Mouse (Mus musculus): ENCODE results near the gene Kcnn4. TPM values are rescaled to one million over a fixed set of nuclear protein-coding genes. Genes with fewer than 3 reads are reported as not detected.

Kcnn4 gene
- total and polyA plus RNA-seq, 3 experiments: 188 to 256 TPM; not detected in 1

- peak; percentile 77 for DNase-seq (ENCODE audit: low read depth, low spot score)
- 0 out of 2 replicates have a peak, but pooled peaks have one; percentile 10 for TF ChIP-seq ETS1 (IDR thresholded peaks at IDR 0.05; ENCODE audit: low read depth, low read length)
- TF ChIP-seq BHLHE40 (IDR thresholded peaks at IDR 0.05; ENCODE audit: borderline replicate concordance, low read depth, low read length): peak; percentile 37; the same call in 1 of the 2 replicates
- TF ChIP-seq TAL1 (IDR thresholded peaks at IDR 0.05; ENCODE audit: low read length): no peak
- TF ChIP-seq SMC3 (IDR thresholded peaks at IDR 0.05; ENCODE audit: low read depth, low read length): peak; percentile 36
- TF ChIP-seq JUND (IDR thresholded peaks at IDR 0.05; ENCODE audit: low read depth, low read length): peak; percentile 100
- peak; percentile 29 for TF ChIP-seq RAD21 (IDR thresholded peaks at IDR 0.05; ENCODE audit: low read depth, low read length)
- TF ChIP-seq CTCF (IDR thresholded peaks at IDR 0.05 in 2 of 3, conservative IDR thresholded peaks at IDR 0.05 in 1 of 3; ENCODE audit: control insufficient read depth in 1 of 3, insufficient read depth in 1 of 3, low read depth in 2 of 3, low read length in 3 of 3, poor library complexity in 1 of 3, severe bottlenecking in 1 of 3): peak; percentile 56 to 81 (median 71); a peak in 5 of 6 replicates
- TF ChIP-seq MYC (IDR thresholded peaks at IDR 0.05; ENCODE audit: low read depth, low read length): no peak
- no peak for TF ChIP-seq TBP (IDR thresholded peaks at IDR 0.05; ENCODE audit: low read depth, low read length)
- Histone ChIP-seq H3K9ac (ENCODE audit: control insufficient read depth, low read depth, low read length, poor library complexity, severe bottlenecking) (peak overlapping the region; percentile 27), H3K27me3 (ENCODE audit: control insufficient read depth in 1 of 2, insufficient read depth in 2 of 2, low read length in 2 of 2) (no peaks in the 10 kb centered on the region), H3K4me1 (ENCODE audit: control insufficient read depth in 1 of 2, insufficient read depth in 2 of 2, low read length in 2 of 2) (peaks cover 5 to 36% of the 10 kb centered on the region in 2 experiments; a peak in 3 of 4 replicates), H3K36me3 (ENCODE audit: control insufficient read depth in 1 of 2, insufficient read depth in 2 of 2, low read length in 2 of 2) (peaks cover 0 to 2% of the 10 kb centered on the region in 2 experiments; a peak in 2 of 4 replicates), H3K4me3 (ENCODE audit: control insufficient read depth in 1 of 2, insufficient read depth in 1 of 2, low read depth in 2 of 2, low read length in 2 of 2) (peak overlapping the region in 1 of 2 experiments; percentile 34; a peak in 2 of 4 replicates), H3K9me3 (replicated peaks; ENCODE audit: insufficient read depth, low read length) (no peaks in the 10 kb centered on the region), H3K79me2 (ENCODE audit: control insufficient read depth, insufficient read depth, low read length, poor library complexity) (no peaks in the 10 kb centered on the region), H3K27ac (ENCODE audit: control insufficient read depth, low read depth, low read length) (no peak overlapping the region)
Observed at GRCm38 (mm10) chr7:24363228-24363627, 6.8 kb upstream of the Kcnn4 start.

DNA sequence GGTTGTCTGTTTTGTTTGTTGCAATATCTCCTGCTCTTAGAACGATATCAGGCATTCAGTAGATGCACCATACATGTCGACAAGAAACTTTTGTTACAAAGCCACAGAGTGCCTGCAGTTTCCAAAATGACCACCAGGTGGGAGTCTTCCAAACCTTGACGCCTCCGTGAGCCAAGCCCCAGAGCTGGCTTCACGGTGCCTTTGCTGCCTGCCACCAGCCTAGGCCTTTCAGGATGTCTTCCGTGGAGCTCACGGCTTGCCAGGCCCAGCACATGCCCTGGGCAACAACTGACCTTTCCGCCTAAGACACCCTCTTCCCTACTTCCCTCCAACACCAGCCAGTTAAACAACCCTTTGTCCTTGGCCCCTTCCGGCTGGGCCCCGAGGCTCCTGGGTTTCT is 5.2 kb upstream of the Kcnn4 start:
- Histone ChIP-seq H3K27ac (ENCODE audit: control insufficient read depth, low read depth, low read length) (no peak overlapping the region), H3K36me3 (ENCODE audit: control insufficient read depth in 1 of 2, insufficient read depth in 2 of 2, low read length in 2 of 2) (peaks cover 0 to 2% of the 10 kb centered on the region in 2 experiments; a peak in 2 of 4 replicates), H3K4me3 (ENCODE audit: control insufficient read depth in 1 of 2, insufficient read depth in 1 of 2, low read depth in 2 of 2, low read length in 2 of 2) (peak overlapping the region; percentile 32 to 43), H3K9ac (ENCODE audit: control insufficient read depth, low read depth, low read length, poor library complexity, severe bottlenecking) (peak overlapping the region; percentile 62), H3K9me3 (replicated peaks; ENCODE audit: insufficient read depth, low read length) (no peaks in the 10 kb centered on the region), H3K79me2 (ENCODE audit: control insufficient read depth, insufficient read depth, low read length, poor library complexity) (no peaks in the 10 kb centered on the region), H3K4me1 (ENCODE audit: control insufficient read depth in 1 of 2, insufficient read depth in 2 of 2, low read length in 2 of 2) (peaks cover 5 to 50% of the 10 kb centered on the region in 2 experiments; a peak in 3 of 4 replicates), H3K27me3 (ENCODE audit: control insufficient read depth in 1 of 2, insufficient read depth in 2 of 2, low read length in 2 of 2) (no peaks in the 10 kb centered on the region)
- peak; percentile 93 for DNase-seq (ENCODE audit: low read depth, low spot score)
- no peak for TF ChIP-seq MYB (IDR thresholded peaks at IDR 0.05; ENCODE audit: low read depth, low read length)
- TF ChIP-seq SMC3 (IDR thresholded peaks at IDR 0.05; ENCODE audit: low read depth, low read length): peak; percentile 97
- TF ChIP-seq CHD2 (IDR thresholded peaks at IDR 0.05; ENCODE audit: low read length): no peak
- peak; percentile 61; the same call in 1 of the 2 replicates for TF ChIP-seq SIN3A (IDR thresholded peaks at IDR 0.05; ENCODE audit: low read length)
- no peak for TF ChIP-seq MXI1 (IDR thresholded peaks at IDR 0.05; ENCODE audit: low read depth, low read length)
- TF ChIP-seq ZC3H11A (IDR thresholded peaks at IDR 0.05; ENCODE audit: low read depth, low read length): peak; percentile 86
- TF ChIP-seq ELF1 (IDR thresholded peaks at IDR 0.05; ENCODE audit: low read depth, low read length): no peak
- peak; percentile 79 for TF ChIP-seq RAD21 (IDR thresholded peaks at IDR 0.05; ENCODE audit: low read depth, low read length)
- no peak for TF ChIP-seq JUND (IDR thresholded peaks at IDR 0.05; ENCODE audit: low read depth, low read length)
- no peak for TF ChIP-seq CHD1 (IDR thresholded peaks at IDR 0.05; ENCODE audit: low read depth, low read length)
- TF ChIP-seq POLR2AphosphoS5 (IDR thresholded peaks at IDR 0.05; ENCODE audit: borderline replicate concordance, low read depth, low read length): no peak
- peak; percentile 51; the same call in 1 of the 2 replicates for TF ChIP-seq MAX (IDR thresholded peaks at IDR 0.05; ENCODE audit: low read length)
- TF ChIP-seq USF2 (IDR thresholded peaks at IDR 0.05; ENCODE audit: borderline replicate concordance in 1 of 2, insufficient read depth in 1 of 2, low read depth in 1 of 2, low read length in 2 of 2): no peak
- TF ChIP-seq KAT2A (conservative IDR thresholded peaks at IDR 0.05; ENCODE audit: low read depth, low read length): no peak
- no peak for TF ChIP-seq GATA1 (IDR thresholded peaks at IDR 0.05; ENCODE audit: low read depth, low read length)
- no peak for TF ChIP-seq TCF12 (IDR thresholded peaks at IDR 0.05; ENCODE audit: low read depth, low read length)
- TF ChIP-seq MYC (IDR thresholded peaks at IDR 0.05; ENCODE audit: low read depth, low read length): peak; percentile 35; the same call in 1 of the 2 replicates
- TF ChIP-seq HCFC1 (IDR thresholded peaks at IDR 0.05; ENCODE audit: low read depth, low read length): peak; percentile 30; the same call in 1 of the 2 replicates
- TF ChIP-seq CTCF (IDR thresholded peaks at IDR 0.05 in 2 of 3, conservative IDR thresholded peaks at IDR 0.05 in 1 of 3; ENCODE audit: control insufficient read depth in 1 of 3, insufficient read depth in 1 of 3, low read depth in 2 of 3, low read length in 3 of 3, poor library complexity in 1 of 3, severe bottlenecking in 1 of 3): peak; percentile 79 to 93 (median 91)
- TF ChIP-seq MAZ (IDR thresholded peaks at IDR 0.05; ENCODE audit: low read depth, low read length): 0 out of 2 replicates have a peak, but pooled peaks have one; percentile 35
- no peak for TF ChIP-seq ETS1 (IDR thresholded peaks at IDR 0.05; ENCODE audit: low read depth, low read length)
- no peak for TF ChIP-seq POLR2AphosphoS2 (IDR thresholded peaks at IDR 0.05; ENCODE audit: low read length)
- TF ChIP-seq ZNF384 (IDR thresholded peaks at IDR 0.05; ENCODE audit: low read depth, low read length): 0 out of 2 replicates have a peak, but pooled peaks have one; percentile 35
